Mouse (Mus musculus) heart, postnatal 4 days (tissue): ENCODE measurements around the gene Rnpep. TPM values are rescaled to one million over a fixed set of nuclear protein-coding genes. Genes with fewer than 3 reads are reported as not detected.

Experiments
- total RNA-seq, 2 experiments: library from RNA; stranded (reverse); gene quantifications; 2 replicates each; pipeline ENCODE4 v1.2.3; 2021

The Rnpep gene
- total RNA-seq, 2 experiments from 2014 or later = 18.9 to 23.3 TPM

Other genes with a start within 250 kb of the Rnpep start
- 1 to 10 TPM; 8.6 to 9.4 TPM for gene Lgr6, start 178.8 kb downstream of the Rnpep start, total RNA-seq
- under 1 TPM; 0.47 to 0.52 TPM for gene Ptpn7, start 151.4 kb downstream of the Rnpep start, total RNA-seq
- 10 to 100 TPM; 33.5 to 36.8 TPM for gene Arl8a, start 137.3 kb downstream of the Rnpep start, total RNA-seq
- under 1 TPM in 1 of 2 experiments, not detected in 1; 0.18 TPM for gene Gpr37l1, start 116.4 kb downstream of the Rnpep start, total RNA-seq
- gene Elf3, start 25.5 kb downstream of the Rnpep start, total RNA-seq = under 1 TPM; 0.50 to 0.74 TPM
- 100 to 1,000 TPM; 392 to 414 TPM for gene Timm17a, start 29.7 kb upstream of the Rnpep start, total RNA-seq
- gene Lmod1, start 40.7 kb upstream of the Rnpep start, total RNA-seq = 1 to 10 TPM; 1.4 to 1.6 TPM
- gene Shisa4, start 91.2 kb upstream of the Rnpep start, total RNA-seq = 10 to 100 TPM; 14.2 to 14.4 TPM
- gene Ipo9, start 146.4 kb upstream of the Rnpep start, total RNA-seq = 100 to 1,000 TPM in 1 of 2 experiments, 10 to 100 TPM in 1; 95.5 to 116 TPM